Mouse (Mus musculus) skeletal muscle tissue, postnatal 0 days (tissue): Measurements from ENCODE around the gene Olfr1406. TPM values are rescaled to one million over a fixed set of nuclear protein-coding genes. Genes with fewer than 3 reads are reported as not detected.

Source experiments
- polyA plus RNA-seq: library from polyadenylated mRNA; unstranded; fragments of >200 nt; fragmentation: Nextera tagmentation; extraction: Ambion mirVana; gene quantifications from 2 replicates; pipeline ENCODE4 v1.2.1, GENCODE M21; 2015

Gene Olfr1406
- not detected in 2 replicates for polyA plus RNA-seq

GRCm38 (mm10) chr1:173190540-173190939, at the start of gene Olfr1406:
Gene Olfr1406 (minus strand): TSS chr1:173190640.

GRCm38 (mm10) chr1:173227081-173227480, 36.6 kb upstream of the Olfr1406 start, which contains the start of gene Fcer1a:
Gene Fcer1a (minus strand): TSS chr1:173227214.

GRCm38 (mm10) chr1:173212092-173212491, 21.7 kb upstream of the Olfr1406 start, which contains the start of gene Olfr1404:
Gene Olfr1404 (plus strand): TSS chr1:173212392.

GRCm38 (mm10) chr1:173197508-173197907, 7.1 kb upstream of the Olfr1406 start, which contains the start of gene Olfr218:
Gene Olfr218 (plus strand): TSS chr1:173197808.

GRCm38 (mm10) chr1:173137274-173137673, 53.2 kb downstream of the Olfr1406 start, which contains the start of gene Olfr1408:
Gene Olfr1408 (minus strand): TSS chr1:173137374.

Other genes starting within 250 kb of the Olfr1406 start
- gene Olfr16, start 240.2 kb downstream of the Olfr1406 start, polyA plus RNA-seq: not detected in 2 replicates
- gene Olfr1408, start 53.3 kb downstream of the Olfr1406 start, polyA plus RNA-seq: not detected in 2 replicates
- gene Olfr218, start 7.2 kb upstream of the Olfr1406 start, polyA plus RNA-seq: not detected in 2 replicates
- gene Olfr1404, start 21.8 kb upstream of the Olfr1406 start, polyA plus RNA-seq: not detected in 2 replicates
- gene Fcer1a, start 36.6 kb upstream of the Olfr1406 start, polyA plus RNA-seq: 2.7 and 3.4 TPM in 2 replicates
- gene Olfr418, start 75.4 kb upstream of the Olfr1406 start, polyA plus RNA-seq: not detected in 2 replicates
- not detected in 2 replicates for gene Mptx2, start 87.1 kb upstream of the Olfr1406 start, polyA plus RNA-seq
- 1.4 and 1.5 TPM in 2 replicates for gene Ackr1, start 143.1 kb upstream of the Olfr1406 start, polyA plus RNA-seq
- gene Aim2, start 160.2 kb upstream of the Olfr1406 start, polyA plus RNA-seq: 0.85 and 1.3 TPM in 2 replicates
- 0.78 and 1.3 TPM in 2 replicates for gene Cadm3, start 177.1 kb upstream of the Olfr1406 start, polyA plus RNA-seq